Mouse (Mus musculus) kidney, postnatal 25 days (tissue): ENCODE results near the gene Dusp8.
"Not testable (repeated sequence)": the region's sequence is repeated elsewhere in the genome, so short reads cannot be mapped to it uniquely, and the experiment has no call there.

ENCODE experiments used
- DNase-seq, 2 experiments: peaks; one replicate each; pipeline ENCODE4 v3.0.0; 2021; ENCODE audit warnings: mixed read lengths in 2 of 2

Dusp8 gene

GRCm38 (mm10) chr7:142095183-142095931, at the start of gene Dusp8:
Gene Dusp8, minus strand, starts transcription at chr7:142095843.
- peak; percentile 88 to 94 for DNase-seq

- DNase-seq, result no peak
Measured at GRCm38 (mm10) chr7:142144507-142144906, 48.9 kb upstream of the Dusp8 start, which contains the start of gene Gm45337. Gene Gm45337, minus strand, starts transcription at chr7:142144607.

GRCm38 (mm10) chr7:142143506-142144010, 47.9 kb upstream of the Dusp8 start:
- not testable (repeated sequence) for DNase-seq

GRCm38 (mm10) chr7:142140696-142141095, 45.1 kb upstream of the Dusp8 start:
- no peak for DNase-seq

- DNase-seq, result not testable (repeated sequence)
Measured at GRCm38 (mm10) chr7:142135934-142136333, 40.3 kb upstream of the Dusp8 start, which contains the start of gene Gm39115. Gene Gm39115, minus strand, starts transcription at chr7:142136034.

GRCm38 (mm10) chr7:142134206-142134995, 38.8 kb upstream of the Dusp8 start:
- DNase-seq, result peak; percentile 56 to 63

GRCm38 (mm10) chr7:142128843-142129242, 33.2 kb upstream of the Dusp8 start:
- DNase-seq, result no peak

- not testable (repeated sequence) for DNase-seq
Measured at GRCm38 (mm10) chr7:142120629-142121028, 25.0 kb upstream of the Dusp8 start, which contains the start of gene Gm45618. Gene Gm45618, minus strand, starts transcription at chr7:142120729.

GRCm38 (mm10) chr7:142119632-142120031, 24.0 kb upstream of the Dusp8 start:
- DNase-seq, result peak in 1 of 2 experiments; percentile 12

- no peak for DNase-seq
Measured at GRCm38 (mm10) chr7:142104747-142105146, 9.1 kb upstream of the Dusp8 start.

GRCm38 (mm10) chr7:142097776-142098175, 2.1 kb upstream of the Dusp8 start:
- peak; percentile 88 to 90 for DNase-seq

- DNase-seq, result no peak
Measured at GRCm38 (mm10) chr7:142096701-142097100, 1.1 kb upstream of the Dusp8 start.

- DNase-seq, result peak in 1 of 2 experiments; percentile 64
Measured at GRCm38 (mm10) chr7:142094301-142095143, 1.1 kb downstream of the Dusp8 start.

GRCm38 (mm10) chr7:142093696-142094240, 1.9 kb downstream of the Dusp8 start:
- DNase-seq, result no peak

GRCm38 (mm10) chr7:142092991-142093390, 2.7 kb downstream of the Dusp8 start:
- no peak for DNase-seq

- DNase-seq, result no peak
Measured at GRCm38 (mm10) chr7:142091848-142092247, 3.8 kb downstream of the Dusp8 start.

- no peak for DNase-seq
Measured at GRCm38 (mm10) chr7:142089648-142090447, 5.8 kb downstream of the Dusp8 start.

GRCm38 (mm10) chr7:142088886-142089285, 6.8 kb downstream of the Dusp8 start:
- DNase-seq, result no peak

GRCm38 (mm10) chr7:142087069-142087652, 8.5 kb downstream of the Dusp8 start:
- no peak for DNase-seq

GRCm38 (mm10) chr7:142086159-142086905, 9.3 kb downstream of the Dusp8 start:
- no peak for DNase-seq
